Comparison of ENCODE assay signal across 32 mouse cellular contexts in the genomic region with DNA sequence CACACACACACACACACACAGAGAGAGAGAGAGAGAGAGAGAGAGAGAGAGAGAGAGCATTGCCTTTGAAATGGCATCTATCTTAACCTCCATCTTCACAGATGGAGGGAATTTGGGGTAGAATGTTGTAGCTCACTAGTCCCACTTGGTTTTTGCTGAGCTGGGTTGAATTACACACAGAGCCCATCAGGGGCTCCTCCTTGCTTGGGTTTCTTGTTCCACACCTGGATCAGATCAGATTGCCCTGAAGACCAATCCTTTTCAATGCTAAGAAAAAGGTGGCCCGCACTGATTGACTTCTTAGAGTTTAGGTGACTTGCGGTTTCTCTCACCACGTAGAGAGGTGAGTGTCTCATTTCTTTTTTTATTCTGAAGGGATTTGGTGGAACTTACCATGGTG. TPM values are rescaled to one million over a fixed set of nuclear protein-coding genes. Genes with fewer than 3 reads are reported as not detected.
DNase-seq lines count a peak whose midpoint lies in the region; ATAC-seq lines count a peak whose summit lies in the region.
"Had no signal": no experiment of that assay in that cellular context is flagged by ENCODE, and none has a peak within 500 bp of the region (broad histone marks: within the 10 kb centered on the region; RNA-seq: fewer than 3 reads in every experiment).

No protein-coding gene starts in this region.

- intact Hi-C loops in left cerebral cortex, postnatal 10 days (cut with DNase I) = no loop called here

- no peak for ATAC-seq in limb, embryonic 12.5 days (ENCODE audit: insufficient number of reproducible peaks, insufficient read depth, low FRiP score, low TSS enrichment, low read depth)
- ATAC-seq in embryonic facial prominence, embryonic 14.5 days (ENCODE audit: low read depth) = peak; percentile 72; the same call in 1 of the 2 replicates
- ATAC-seq: forebrain, embryonic 16.5 days; hindbrain, postnatal 0 days had no signal

- WGBS in limb, embryonic 12.5 days = 72% methylated on average over 3 of the region's 3 CpGs
- WGBS in limb, embryonic 10.5 days = 76% methylated on average over 3 of the region's 3 CpGs
- 43% methylated on average over 3 of the region's 3 CpGs for WGBS in embryonic facial prominence, embryonic 14.5 days

- no peak for DNase-seq in limb, embryonic 10.5 days (ENCODE audit: low spot score)
- peak; percentile 32 for DNase-seq in embryonic facial prominence, embryonic 14.5 days (ENCODE audit: low spot score)
- DNase-seq in thymus, postnatal 10 days (ENCODE audit: low spot score in 2 of 2) = peak; percentile 53 to 56
- DNase-seq in thymus, postnatal 36 days = peak; percentile 44 to 58
- no peak for DNase-seq in left cerebral cortex, postnatal 10 days (ENCODE audit: extremely low spot score in 1 of 2, low spot score in 2 of 2)
- DNase-seq in ovary, adult 18-20 months (ENCODE audit: low spot score) = no peak
- DNase-seq in urinary bladder, adult 2 months (ENCODE audit: low spot score) = no peak
- DNase-seq: adrenal gland, adult 2 months; adrenal gland, postnatal 14 days; cerebellum, adult 11 months; cerebellum, adult 2 months; cerebellum, adult 9-11 months; cerebellum, postnatal 25 days; gastrocnemius, adult 2 months; gastrocnemius, postnatal 14 days; heart, adult 18-20 months; heart, postnatal 10 days; heart, postnatal 4 days had no signal

- H3K9ac ChIP-seq in limb, embryonic 12.5 days (replicated peaks) = no peak overlapping the region
- no peak overlapping the region for H3K9ac ChIP-seq in embryonic facial prominence, embryonic 14.5 days (ENCODE audit: low read depth, low read length)
- H3K9ac ChIP-seq: forebrain, embryonic 12.5 days; heart, embryonic 12.5 days; heart, embryonic 15.5 days; hindbrain, embryonic 14.5 days had no signal

- no peak overlapping the region for H3K4me3 ChIP-seq in limb, embryonic 12.5 days (replicated peaks)
- H3K4me3 ChIP-seq in limb, embryonic 10.5 days = no peak overlapping the region
- H3K4me3 ChIP-seq in embryonic facial prominence, embryonic 14.5 days (ENCODE audit: low read depth, low read length) = no peak overlapping the region
- H3K4me3 ChIP-seq: erythroblast, embryonic 14.5 days; forebrain, embryonic 12.5 days; gastrocnemius, adult 2 months; heart, embryonic 12.5 days; heart, embryonic 15.5 days had no signal

- H3K4me1 ChIP-seq in limb, embryonic 12.5 days (replicated peaks) = no peaks in the 10 kb centered on the region; the same call in 1 of the 2 replicates
- peaks cover 16% of the 10 kb centered on the region for H3K4me1 ChIP-seq in limb, embryonic 10.5 days
- H3K4me1 ChIP-seq in embryonic facial prominence, embryonic 14.5 days (ENCODE audit: control insufficient read depth, insufficient read depth, low read length) = 0 out of 2 replicates have a peak, but pooled peaks cover 2% of the 10 kb centered on the region
- H3K4me1 ChIP-seq: forebrain, embryonic 12.5 days; heart, embryonic 15.5 days had no signal

- H3K4me2 ChIP-seq in limb, embryonic 12.5 days = no peak overlapping the region
- no peak overlapping the region for H3K4me2 ChIP-seq in embryonic facial prominence, embryonic 14.5 days (ENCODE audit: low read depth, low read length)
- H3K4me2 ChIP-seq: forebrain, embryonic 12.5 days; heart, embryonic 12.5 days; heart, embryonic 15.5 days; hindbrain, embryonic 14.5 days had no signal

- no peaks in the 10 kb centered on the region for H3K9me3 ChIP-seq in limb, embryonic 12.5 days
- H3K9me3 ChIP-seq in limb, embryonic 10.5 days (replicated peaks) = no peaks in the 10 kb centered on the region
- H3K9me3 ChIP-seq in embryonic facial prominence, embryonic 14.5 days (ENCODE audit: control insufficient read depth, low read length) = no peaks in the 10 kb centered on the region
- H3K9me3 ChIP-seq: forebrain, embryonic 12.5 days; heart, embryonic 12.5 days; heart, embryonic 15.5 days had no signal

- H3K36me3 ChIP-seq in limb, embryonic 12.5 days = no peaks in the 10 kb centered on the region
- no peaks in the 10 kb centered on the region for H3K36me3 ChIP-seq in limb, embryonic 10.5 days
- no peaks in the 10 kb centered on the region for H3K36me3 ChIP-seq in embryonic facial prominence, embryonic 14.5 days (ENCODE audit: control insufficient read depth, insufficient read depth, low read length)
- H3K36me3 ChIP-seq: forebrain, embryonic 12.5 days; heart, embryonic 12.5 days; heart, embryonic 15.5 days had no signal

- H3K27ac ChIP-seq in limb, embryonic 12.5 days = peak overlapping the region; percentile 50; the same call in 1 of the 2 replicates
- no peak overlapping the region for H3K27ac ChIP-seq in limb, embryonic 10.5 days
- no peak overlapping the region for H3K27ac ChIP-seq in embryonic facial prominence, embryonic 14.5 days (replicated peaks; ENCODE audit: low read depth, low read length)
- H3K27ac ChIP-seq: forebrain, embryonic 12.5 days; gastrocnemius, adult 2 months; heart, embryonic 15.5 days; hindbrain, embryonic 14.5 days; hindbrain, postnatal 0 days had no signal

- no peaks in the 10 kb centered on the region for H3K27me3 ChIP-seq in limb, embryonic 12.5 days
- H3K27me3 ChIP-seq in limb, embryonic 10.5 days (ENCODE audit: low read depth, poor library complexity, severe bottlenecking) = no peaks in the 10 kb centered on the region
- no peaks in the 10 kb centered on the region for H3K27me3 ChIP-seq in embryonic facial prominence, embryonic 14.5 days (replicated peaks; ENCODE audit: control insufficient read depth, insufficient read depth, low read length)
- H3K27me3 ChIP-seq: forebrain, embryonic 12.5 days; heart, embryonic 12.5 days; heart, embryonic 15.5 days had no signal

RNA-seq across cellular contexts. Expression of gene Tctex1d1, which starts 13.3 kb away (rescaled TPM):
- polyA plus RNA-seq in limb, embryonic 12.5 days (2016; fragmentation: Nextera tagmentation; extraction: Ambion mirVana) = 0.28 and 0.80 TPM in 2 replicates
- polyA plus RNA-seq in limb, embryonic 10.5 days (2016; fragmentation: Nextera tagmentation; extraction: Ambion mirVana) = 0.10 and 0.25 TPM in 2 replicates
- 0.94 and 1.2 TPM in 2 replicates for polyA plus RNA-seq in embryonic facial prominence, embryonic 14.5 days (2014; fragmentation: Nextera tagmentation; extraction: Ambion mirVana)
- 1 to 10 TPM in 1 of 2 experiments, under 1 TPM in 1; 0.93 to 1.3 TPM for total RNA-seq in left cerebral cortex, postnatal 10 days (2021)
- 0.21 and 0.32 TPM in 2 replicates for polyA plus RNA-seq in urinary bladder, adult 2 months (2012; rRNA removed)
- total RNA-seq: adrenal gland, adult 2 months; adrenal gland, postnatal 14 days; adrenal gland, postnatal 4 days; gastrocnemius, adult 2 months; gastrocnemius, postnatal 14 days; heart, adult 18-20 months; heart, postnatal 4 days; MEL had no signal
- polyA plus RNA-seq: adrenal gland, adult 2 months; C2C12; CD4-positive, CD25-positive, alpha-beta regulatory T cell, adult 4 months; erythroblast, embryonic 14.5 days; heart, embryonic 12.5 days; heart, embryonic 15.5 days had no signal

RNA-seq across cellular contexts. Expression of gene Insl5, which starts 35.0 kb away (rescaled TPM):
- not detected in 2 replicates for polyA plus RNA-seq in limb, embryonic 12.5 days (2016; fragmentation: Nextera tagmentation; extraction: Ambion mirVana)
- not detected in 2 replicates for polyA plus RNA-seq in limb, embryonic 10.5 days (2016; fragmentation: Nextera tagmentation; extraction: Ambion mirVana)
- polyA plus RNA-seq in embryonic facial prominence, embryonic 14.5 days (2014; fragmentation: Nextera tagmentation; extraction: Ambion mirVana) = not detected in 2 replicates
- total RNA-seq in left cerebral cortex, postnatal 10 days (2021) = 1 to 10 TPM in 1 of 2 experiments, not detected in 1; 1.1 TPM
- polyA plus RNA-seq in urinary bladder, adult 2 months (2012; rRNA removed) = 0.12 TPM in 1 of 2 replicates, not detected in the other
- total RNA-seq: adrenal gland, adult 2 months; adrenal gland, postnatal 14 days; adrenal gland, postnatal 4 days; common myeloid progenitor, adult 5-6 weeks; gastrocnemius, adult 2 months; gastrocnemius, postnatal 14 days; gastrocnemius, postnatal 4 days; heart, adult 18-20 months; heart, postnatal 10 days; heart, postnatal 4 days; hindbrain, postnatal 0 days; MEL had no signal
- polyA plus RNA-seq: C2C12; CD4-positive, CD25-positive, alpha-beta regulatory T cell, adult 4 months; erythroblast, embryonic 14.5 days; forebrain, embryonic 12.5 days; heart, embryonic 12.5 days; heart, embryonic 15.5 days; hindbrain, postnatal 0 days had no signal

Comparison
In these comparisons a context has a peak if more than half of its experiments do, and no peak if none do; other contexts are left out.
1. DNase-seq: peak in embryonic facial prominence, embryonic 14.5 days (single experiment), thymus, postnatal 10 days (2 of 2) and thymus, postnatal 36 days (2 of 2); none in limb, embryonic 10.5 days (single experiment), left cerebral cortex, postnatal 10 days (0 of 2), ovary, adult 18-20 months (single experiment) and urinary bladder, adult 2 months (single experiment).